9 mouse cellular contexts compared by ENCODE assay signal in the genomic region with DNA sequence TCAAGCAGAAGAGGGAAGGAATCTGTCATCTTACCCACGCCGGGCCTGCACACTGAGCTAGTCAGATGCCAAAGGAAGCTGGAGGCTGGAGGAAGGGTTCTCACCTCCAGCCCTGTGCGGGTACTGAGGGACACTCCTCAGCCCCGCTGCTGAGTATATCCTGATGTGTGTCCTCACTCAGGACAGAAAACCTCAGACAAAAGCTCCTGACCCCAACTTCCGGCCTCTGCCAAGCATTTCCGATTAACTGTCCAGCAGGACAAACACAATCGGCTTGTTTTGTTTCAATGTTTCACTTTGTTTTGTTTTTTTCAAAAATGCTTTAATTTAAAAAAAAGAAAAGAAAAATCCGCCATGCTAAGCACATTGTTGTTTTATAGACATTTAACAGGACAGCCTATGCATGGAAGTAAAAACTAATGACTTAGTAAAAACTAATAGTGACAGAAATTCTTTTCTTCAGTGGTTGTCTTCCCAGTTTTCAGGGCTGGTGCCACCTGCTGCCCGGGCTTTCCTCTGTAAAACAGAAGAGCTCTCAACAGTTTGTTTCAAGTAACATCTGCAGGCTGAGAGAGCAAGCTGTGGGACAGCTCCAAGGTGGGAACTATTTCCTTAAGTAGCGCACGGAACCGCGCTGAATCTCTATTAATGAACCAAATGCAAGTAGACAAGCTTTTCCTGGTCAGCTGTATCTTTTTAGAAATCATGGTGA. TPM values are rescaled to one million over a fixed set of nuclear protein-coding genes. Genes with fewer than 3 reads are reported as not detected.
DNase-seq lines count a peak whose midpoint lies in the region; ATAC-seq and TF ChIP-seq lines count a peak whose summit lies in the region.
"Had no signal": no experiment of that assay in that cellular context is flagged by ENCODE, and none has a peak within 500 bp of the region (broad histone marks: within the 10 kb centered on the region; RNA-seq: fewer than 3 reads in every experiment).

No protein-coding gene starts in this region.

- no peaks in the 10 kb centered on the region for H3K27me3 ChIP-seq in kidney, embryonic 14.5 days (ENCODE audit: control insufficient read depth, insufficient read depth, low read length)
- H3K27me3 ChIP-seq in myocyte (ENCODE audit: control insufficient read depth, insufficient read depth, insufficient read length), result no peaks in the 10 kb centered on the region
- peaks cover 3% of the 10 kb centered on the region; the same call in 1 of the 2 replicates for H3K27me3 ChIP-seq in midbrain, embryonic 11.5 days (ENCODE audit: control insufficient read depth, insufficient read depth, low read length)
- H3K27me3 ChIP-seq in forebrain, embryonic 13.5 days, result peaks cover 15% of the 10 kb centered on the region; the same call in 1 of the 2 replicates

- H3K4me2 ChIP-seq in kidney, embryonic 14.5 days (replicated peaks; ENCODE audit: low read depth, low read length), result no peak overlapping the region
- H3K4me2 ChIP-seq in myocyte (ENCODE audit: low read depth), result peak overlapping the region; percentile 82
- H3K4me2 ChIP-seq in midbrain, embryonic 11.5 days, result no peak overlapping the region
- no peak overlapping the region for H3K4me2 ChIP-seq in forebrain, embryonic 13.5 days
- H3K4me2 ChIP-seq: hindbrain, embryonic 14.5 days had no signal

- no peak for ATAC-seq in kidney, embryonic 14.5 days (ENCODE audit: low FRiP score, low TSS enrichment)
- no peak for ATAC-seq in midbrain, embryonic 11.5 days (ENCODE audit: low FRiP score)
- no peak for ATAC-seq in forebrain, embryonic 13.5 days

- TF ChIP-seq POLR2A in myocyte (IDR thresholded peaks at IDR 0.05; ENCODE audit: insufficient read length, low read depth), result no peak

- H3K9me3 ChIP-seq in kidney, embryonic 14.5 days (ENCODE audit: control insufficient read depth, low read length), result no peaks in the 10 kb centered on the region
- H3K9me3 ChIP-seq in midbrain, embryonic 11.5 days (ENCODE audit: control insufficient read depth, low read length), result no peaks in the 10 kb centered on the region
- no peaks in the 10 kb centered on the region for H3K9me3 ChIP-seq in forebrain, embryonic 13.5 days (replicated peaks)

- DNase-seq in kidney, adult 11 months, result peak; percentile 44
- DNase-seq in kidney, adult 18-20 months, result peak; percentile 23
- no peak for DNase-seq in midbrain, embryonic 11.5 days (ENCODE audit: low spot score, missing footprints)
- DNase-seq: layer of hippocampus, postnatal 36 days had no signal

- WGBS in kidney, embryonic 14.5 days, result 77% methylated on average over 13 of the region's 13 CpGs
- 86% methylated on average over 13 of the region's 13 CpGs for WGBS in midbrain, embryonic 11.5 days
- 84% methylated on average over 13 of the region's 13 CpGs for WGBS in forebrain, embryonic 13.5 days

- peaks cover 84% of the 10 kb centered on the region for H3K79me2 ChIP-seq in myocyte (ENCODE audit: control insufficient read depth, insufficient read depth)

- no peak overlapping the region for H3K4me3 ChIP-seq in kidney, embryonic 14.5 days (ENCODE audit: low read length)
- no peak overlapping the region for H3K4me3 ChIP-seq in brown adipose tissue, adult 24 weeks (ENCODE audit: insufficient read depth, low read depth, low read length)
- no peak overlapping the region for H3K4me3 ChIP-seq in myocyte
- H3K4me3 ChIP-seq in midbrain, embryonic 11.5 days (ENCODE audit: low read depth, low read length), result no peak overlapping the region
- H3K4me3 ChIP-seq in forebrain, embryonic 13.5 days, result no peak overlapping the region

- no peak overlapping the region for H3K27ac ChIP-seq in kidney, embryonic 14.5 days (ENCODE audit: low read depth, low read length)
- H3K27ac ChIP-seq in brown adipose tissue, adult 24 weeks (replicated peaks; ENCODE audit: low read depth, low read length), result peak overlapping the region; percentile 51
- no peak overlapping the region for H3K27ac ChIP-seq in midbrain, embryonic 11.5 days (ENCODE audit: low read depth, low read length)
- no peak overlapping the region for H3K27ac ChIP-seq in forebrain, embryonic 13.5 days
- H3K27ac ChIP-seq: hindbrain, embryonic 14.5 days had no signal

- no peak overlapping the region for H3ac ChIP-seq in myocyte (ENCODE audit: control insufficient read depth, insufficient read length)

- peaks cover 28% of the 10 kb centered on the region for H3K4me1 ChIP-seq in kidney, embryonic 14.5 days (ENCODE audit: control insufficient read depth, insufficient read depth, low read length)
- peaks cover 21% of the 10 kb centered on the region for H3K4me1 ChIP-seq in brown adipose tissue, adult 24 weeks (ENCODE audit: control insufficient read depth, insufficient read depth, insufficient read length, low read length)
- peaks cover 2% of the 10 kb centered on the region; the same call in 1 of the 2 replicates for H3K4me1 ChIP-seq in midbrain, embryonic 11.5 days (ENCODE audit: control insufficient read depth, insufficient read depth, low read length)
- H3K4me1 ChIP-seq in forebrain, embryonic 13.5 days, result peaks cover 49% of the 10 kb centered on the region

- no peaks in the 10 kb centered on the region for H3K36me3 ChIP-seq in kidney, embryonic 14.5 days (ENCODE audit: control insufficient read depth, insufficient read depth, low read length)
- no peaks in the 10 kb centered on the region for H3K36me3 ChIP-seq in myocyte (ENCODE audit: control insufficient read depth, insufficient read depth)
- no peaks in the 10 kb centered on the region for H3K36me3 ChIP-seq in midbrain, embryonic 11.5 days (ENCODE audit: control insufficient read depth, insufficient read depth, low read length)
- H3K36me3 ChIP-seq in forebrain, embryonic 13.5 days (ENCODE audit: poor library complexity, severe bottlenecking), result no peaks in the 10 kb centered on the region

- no peak overlapping the region for H3K9ac ChIP-seq in kidney, embryonic 14.5 days (ENCODE audit: low read depth, low read length)
- no peak overlapping the region for H3K9ac ChIP-seq in midbrain, embryonic 11.5 days (ENCODE audit: low read length)
- no peak overlapping the region for H3K9ac ChIP-seq in forebrain, embryonic 13.5 days
- H3K9ac ChIP-seq: hindbrain, embryonic 14.5 days had no signal

TF ChIP-seq in myocyte, 11 proteins besides CTCF, POLR2A, EP300 and RAD21:
- TF ChIP-seq USF1 (IDR thresholded peaks at IDR 0.05; ENCODE audit: low read depth) (no peak), REST (IDR thresholded peaks at IDR 0.05; ENCODE audit: insufficient read depth, insufficient read length) (no peak), MYOD1 (IDR thresholded peaks at IDR 0.05; ENCODE audit: control insufficient read depth in 1 of 3, insufficient read length in 2 of 3, low read depth in 2 of 3) (no peak), MYOG (IDR thresholded peaks at IDR 0.05; ENCODE audit: control insufficient read depth in 1 of 3, insufficient read depth in 1 of 3, insufficient read length in 2 of 3, low read depth in 2 of 3) (no peak), SRF (IDR thresholded peaks at IDR 0.05; ENCODE audit: control insufficient read depth, insufficient read length, low read depth) (no peak), TCF3 (IDR thresholded peaks at IDR 0.05; ENCODE audit: insufficient read length, low read depth) (no peak), CEBPB (IDR thresholded peaks at IDR 0.05; ENCODE audit: insufficient read depth, poor library complexity, severe bottlenecking) (no peak), POLR2AphosphoS2 (IDR thresholded peaks at IDR 0.05; ENCODE audit: insufficient read length, low read depth) (no peak)

RNA-seq across cellular contexts. Expression of gene Kremen1, which starts 4.1 kb away (rescaled TPM):
- polyA plus RNA-seq in kidney, embryonic 14.5 days (2014; fragmentation: Nextera tagmentation; extraction: Ambion mirVana), result 7.8 and 17.2 TPM in 2 replicates
- 4.8 and 5.7 TPM in 2 replicates for polyA plus RNA-seq in brown adipose tissue, adult 24 weeks (2012; ENCODE audit: insufficient read depth, insufficient read length, missing spikeins)
- 79.3 TPM for polyA plus RNA-seq in myocyte (2012; fragmentation: generic; extraction: Trizol)
- 4.9 and 6.9 TPM in 2 replicates for polyA plus RNA-seq in midbrain, embryonic 11.5 days (2014; fragmentation: Nextera tagmentation; extraction: Ambion mirVana)
- polyA plus RNA-seq in forebrain, embryonic 13.5 days (2015; fragmentation: Nextera tagmentation; extraction: Ambion mirVana), result 6.6 and 7.2 TPM in 2 replicates
